Mouse (Mus musculus): ENCODE data around the gene Myo18b.

GRCm38 (mm10) chr5:112776781-112777405 lies 119.3 kb downstream of the Myo18b start:
- TF ChIP-seq POLR2A (IDR thresholded peaks at IDR 0.05; ENCODE audit: low read depth, low read length): no peak
- TF ChIP-seq CTCF (IDR thresholded peaks at IDR 0.05; ENCODE audit: extremely low read depth, insufficient read depth, insufficient read length, insufficient replicate concordance): no peak

Measured in spleen, adult 2 months (tissue).